Mouse (Mus musculus) forebrain, embryonic 14.5 days (tissue): ENCODE data around the gene Treml4. TPM values are rescaled to one million over a fixed set of nuclear protein-coding genes. Genes with fewer than 3 reads are reported as not detected.

Experiments used
- ATAC-seq: fragments of 200-750 bp; cut with Nextera tagmentation; 2 replicates; pipeline ENCODE4 v1.8.0; 2017; ENCODE audit warnings: mild to moderate bottlenecking, moderate library complexity
- DNase-seq: peaks from one replicate; pipeline ENCODE4 v3.0.0-alpha.2; 2015; ENCODE audit warnings: low spot score
- H3K27ac ChIP-seq: fragments of 300-500 bp; sonication (generic); 2 replicates; pipeline ENCODE4 v1.5.1; 2014; ENCODE audit warnings: low read depth, mild to moderate bottlenecking, control low read depth, low read length, moderate library complexity
- H3K27me3 ChIP-seq: fragments of 300-500 bp; sonication (generic); replicated peaks from 2 replicates; pipeline ENCODE4 v1.6.1; 2014; ENCODE audit warnings: low read length, control low read depth, mixed read lengths; ENCODE audit not compliant: control insufficient read depth, insufficient read depth
- H3K36me3 ChIP-seq: fragments of 300-500 bp; sonication (generic); 2 replicates; pipeline ENCODE4 v1.6.1; 2014; ENCODE audit warnings: low read length, control low read depth; ENCODE audit not compliant: control insufficient read depth, insufficient read depth
- H3K4me1 ChIP-seq: fragments of 300-500 bp; sonication (generic); 2 replicates; pipeline ENCODE4 v1.6.1; 2014; ENCODE audit warnings: antibody characterized with exemption, low read length, control low read depth; ENCODE audit not compliant: control insufficient read depth, insufficient read depth
- H3K4me2 ChIP-seq: fragments of 300-500 bp; sonication (generic); 2 replicates; pipeline ENCODE4 v1.6.1; 2014; ENCODE audit warnings: mild to moderate bottlenecking, control low read depth, low read length
- H3K4me3 ChIP-seq: fragments of 300-500 bp; sonication (generic); 2 replicates; pipeline ENCODE4 v1.5.1; 2014; ENCODE audit warnings: low read depth, low read length, control low read depth
- H3K9ac ChIP-seq: fragments of 300-500 bp; sonication (generic); 2 replicates; pipeline ENCODE4 v1.6.1; 2014; ENCODE audit warnings: mild to moderate bottlenecking, low read length, control low read depth, moderate library complexity
- H3K9me3 ChIP-seq: fragments of 300-500 bp; sonication (generic); replicated peaks from 2 replicates; pipeline ENCODE4 v1.6.1; 2016; ENCODE audit warnings: low read length, control low read depth, mixed read lengths; ENCODE audit not compliant: control insufficient read depth
- WGBS: fragments of 180-500 bp; shearing (Covaris S2); extraction: QIAGEN DNeasy Blood & Tissue Kit; methylation state at CpG from one replicate; pipeline ENCODE4 v1.1.7; 2014; 5-methylcytosine and 5-hydroxymethylcytosine counted together
- polyA plus RNA-seq: library from polyadenylated mRNA; unstranded; fragments of >200 nt; fragmentation: Nextera tagmentation; extraction: Ambion mirVana; gene quantifications from 2 replicates; pipeline ENCODE4 v1.2.1, GENCODE M21; 2014

Treml4 gene
- polyA plus RNA-seq, 1 experiment from 2014 or later: 0.10 TPM

GRCm38 (mm10) chr17:48268276-48268675, 4.2 kb downstream of the Treml4 start:
- no peak overlapping the region for H3K4me3 ChIP-seq
- DNase-seq (no peak), ATAC-seq (no peak)

GRCm38 (mm10) chr17:48269833-48270232, 5.7 kb downstream of the Treml4 start:
- ATAC-seq (no peak), DNase-seq (no peak)
- no peaks in the 10 kb centered on the region for H3K36me3 ChIP-seq
- WGBS: 81% methylated on average over 4 of the region's 4 CpGs
- H3K4me2 ChIP-seq: no peak overlapping the region
- no peaks in the 10 kb centered on the region for H3K27me3 ChIP-seq
- no peak overlapping the region for H3K27ac ChIP-seq
- H3K9me3 ChIP-seq: no peaks in the 10 kb centered on the region
- no peaks in the 10 kb centered on the region for H3K4me1 ChIP-seq
- H3K9ac ChIP-seq: no peak overlapping the region
- H3K4me3 ChIP-seq: no peak overlapping the region

More at GRCm38 (mm10) chr17:48268276-48268675, 4.2 kb downstream of the Treml4 start:
- H3K9ac ChIP-seq: no peak overlapping the region
- no peak overlapping the region for H3K4me2 ChIP-seq
- H3K27ac ChIP-seq: no peak overlapping the region
- H3K4me1 ChIP-seq: no peaks in the 10 kb centered on the region
- H3K27me3 ChIP-seq: no peaks in the 10 kb centered on the region
- no peaks in the 10 kb centered on the region for H3K9me3 ChIP-seq
- no peaks in the 10 kb centered on the region for H3K36me3 ChIP-seq

DNA sequence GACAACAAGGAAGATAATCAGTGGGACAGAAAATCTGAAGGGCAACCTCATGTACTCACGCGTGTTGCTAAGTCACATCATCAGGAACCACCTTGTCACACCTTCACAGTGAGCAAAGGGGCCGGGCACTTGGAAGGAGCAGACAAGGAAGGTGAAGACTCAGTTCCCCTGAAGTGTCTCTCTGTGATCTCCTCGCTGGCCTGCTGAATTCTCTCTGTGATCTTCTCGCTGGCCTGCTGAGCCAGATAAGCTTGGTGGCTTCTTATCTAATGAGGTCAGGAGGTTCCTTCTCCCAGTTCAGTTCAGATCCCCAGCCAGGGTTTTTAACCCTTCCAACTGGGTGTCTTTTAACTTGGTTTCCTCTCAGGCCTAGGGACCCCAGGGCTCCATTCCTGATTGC, 8.1 kb downstream of the Treml4 start:
- WGBS: 77% methylated on average over 5 of the region's 5 CpGs
- Histone ChIP-seq H3K27me3 (no peaks in the 10 kb centered on the region), H3K9ac (no peak overlapping the region), H3K9me3 (no peaks in the 10 kb centered on the region), H3K36me3 (no peaks in the 10 kb centered on the region), H3K27ac (no peak overlapping the region), H3K4me2 (no peak overlapping the region), H3K4me3 (no peak overlapping the region), H3K4me1 (no peaks in the 10 kb centered on the region)
- ATAC-seq: no peak
- no peak for DNase-seq

DNA sequence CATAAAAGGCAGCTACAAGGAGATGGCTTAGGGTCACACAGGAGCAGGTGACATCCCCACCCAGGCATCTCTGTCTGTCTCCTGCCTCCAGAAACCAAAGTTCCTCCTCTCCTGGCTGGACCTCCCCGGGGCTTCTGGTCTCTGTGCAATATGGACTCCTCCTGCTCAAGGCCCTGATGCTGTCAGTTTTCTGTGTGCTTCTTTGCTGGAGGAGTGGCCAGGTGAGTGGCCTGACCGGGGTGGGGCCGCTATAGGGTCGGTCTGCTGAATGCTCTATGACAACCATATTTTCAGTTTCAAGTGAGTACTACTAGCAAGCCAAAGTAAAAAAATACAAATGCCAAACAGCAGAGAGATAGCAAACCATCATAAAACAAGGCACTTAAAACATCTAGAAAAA, 8.5 kb downstream of the Treml4 start:
- DNase-seq (no peak), ATAC-seq (no peak)
- Histone ChIP-seq H3K4me3 (no peak overlapping the region), H3K36me3 (no peaks in the 10 kb centered on the region), H3K9ac (no peak overlapping the region), H3K27me3 (no peaks in the 10 kb centered on the region), H3K4me2 (no peak overlapping the region), H3K4me1 (no peaks in the 10 kb centered on the region), H3K9me3 (no peaks in the 10 kb centered on the region), H3K27ac (no peak overlapping the region)
- 90% methylated on average over 4 of the region's 4 CpGs for WGBS

DNA sequence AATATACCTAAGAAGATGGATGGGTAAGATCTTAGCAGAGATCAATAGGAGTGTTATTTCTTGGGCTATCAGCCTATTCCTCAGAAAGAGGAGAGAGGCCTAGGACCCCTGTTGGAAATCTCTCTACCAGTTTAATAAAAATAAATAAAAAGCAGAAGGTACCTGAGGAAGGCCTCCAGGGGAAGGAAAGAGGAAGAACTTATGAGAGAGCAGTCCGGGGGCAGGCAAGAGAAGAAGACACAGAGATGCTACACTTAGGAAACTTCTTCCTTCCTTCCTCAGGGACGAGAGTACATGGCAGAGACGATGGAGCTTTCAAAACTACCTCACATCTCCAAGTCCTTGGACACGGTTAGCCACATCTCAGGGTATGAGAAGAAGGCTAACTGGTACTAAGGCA, 10.0 kb downstream of the Treml4 start:
- H3K9ac ChIP-seq: no peak overlapping the region
- no peaks in the 10 kb centered on the region for H3K9me3 ChIP-seq
- no peak for DNase-seq
- WGBS: 85% methylated on average over 4 of the region's 4 CpGs
- H3K36me3 ChIP-seq: no peaks in the 10 kb centered on the region
- H3K27ac ChIP-seq: no peak overlapping the region
- ATAC-seq: no peak
- no peaks in the 10 kb centered on the region for H3K4me1 ChIP-seq
- no peaks in the 10 kb centered on the region for H3K27me3 ChIP-seq
- H3K4me2 ChIP-seq: no peak overlapping the region
- H3K4me3 ChIP-seq: no peak overlapping the region

- DNase-seq: peak; percentile 88
- WGBS: 23% methylated on average over 6 of the region's 6 CpGs
- H3K4me2 ChIP-seq: no peak overlapping the region
- H3K9ac ChIP-seq: no peak overlapping the region
- H3K27me3 ChIP-seq: no peaks in the 10 kb centered on the region
- no peaks in the 10 kb centered on the region for H3K36me3 ChIP-seq
- H3K27ac ChIP-seq: no peak overlapping the region
- no peaks in the 10 kb centered on the region for H3K4me1 ChIP-seq
- no peaks in the 10 kb centered on the region for H3K9me3 ChIP-seq
- H3K4me3 ChIP-seq: no peak overlapping the region
- peak; percentile 66 for ATAC-seq
Measured at GRCm38 (mm10) chr17:48274885-48275284, 10.8 kb downstream of the Treml4 start.

DNA sequence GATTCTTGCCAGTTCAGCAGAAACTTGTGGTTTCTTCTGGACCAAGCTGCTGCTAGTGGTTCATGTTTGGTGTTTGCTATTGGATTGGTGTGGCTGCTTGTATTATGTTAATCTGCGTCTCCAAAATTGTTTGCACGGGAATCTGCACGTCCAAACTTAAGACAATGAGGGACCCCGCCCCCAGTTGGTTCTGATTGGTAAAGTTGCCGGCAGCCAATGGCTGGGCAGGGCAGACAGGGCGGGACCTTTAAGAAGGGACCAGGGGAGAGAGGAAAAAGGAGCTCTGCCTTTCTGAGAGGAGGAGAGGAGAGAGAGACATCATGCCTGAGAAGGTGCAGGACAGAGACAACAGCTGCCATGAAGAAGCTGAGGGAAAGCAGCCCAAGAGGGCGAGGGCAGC, 11.6 kb downstream of the Treml4 start:
- Histone ChIP-seq H3K4me1 (no peaks in the 10 kb centered on the region), H3K9ac (no peak overlapping the region), H3K27me3 (no peaks in the 10 kb centered on the region), H3K4me2 (no peak overlapping the region), H3K4me3 (no peak overlapping the region), H3K9me3 (no peaks in the 10 kb centered on the region), H3K27ac (no peak overlapping the region), H3K36me3 (no peaks in the 10 kb centered on the region)
- DNase-seq (no peak), ATAC-seq (no peak)
- WGBS: 53% methylated on average over 7 of the region's 7 CpGs

DNA sequence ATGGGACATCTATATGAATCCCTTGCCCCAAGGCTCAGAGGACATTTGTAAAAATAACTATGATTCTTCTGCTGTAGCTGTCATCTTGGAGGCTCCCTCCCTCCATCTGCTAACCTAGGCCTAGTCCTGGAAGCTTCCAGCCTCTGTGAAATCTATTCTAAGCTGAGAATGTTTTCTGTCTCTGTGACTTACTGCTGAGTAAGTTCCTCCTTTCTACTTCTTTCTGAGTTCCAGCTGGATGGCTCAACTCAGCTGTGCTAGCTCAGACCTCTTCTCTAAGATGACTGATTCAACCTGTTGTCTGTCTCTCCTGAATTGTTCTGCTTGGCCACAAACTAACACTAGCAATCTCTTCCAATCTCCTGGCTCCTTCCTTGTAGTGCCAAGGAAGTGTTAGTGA, 14.3 kb downstream of the Treml4 start:
- ATAC-seq (no peak), DNase-seq (no peak)
- H3K4me1 ChIP-seq: peaks cover 6% of the 10 kb centered on the region
- H3K4me2 ChIP-seq: no peak overlapping the region
- no peaks in the 10 kb centered on the region for H3K27me3 ChIP-seq
- H3K9ac ChIP-seq: no peak overlapping the region
- H3K27ac ChIP-seq: no peak overlapping the region
- H3K9me3 ChIP-seq: no peaks in the 10 kb centered on the region
- H3K36me3 ChIP-seq: no peaks in the 10 kb centered on the region
- no peak overlapping the region for H3K4me3 ChIP-seq

DNA sequence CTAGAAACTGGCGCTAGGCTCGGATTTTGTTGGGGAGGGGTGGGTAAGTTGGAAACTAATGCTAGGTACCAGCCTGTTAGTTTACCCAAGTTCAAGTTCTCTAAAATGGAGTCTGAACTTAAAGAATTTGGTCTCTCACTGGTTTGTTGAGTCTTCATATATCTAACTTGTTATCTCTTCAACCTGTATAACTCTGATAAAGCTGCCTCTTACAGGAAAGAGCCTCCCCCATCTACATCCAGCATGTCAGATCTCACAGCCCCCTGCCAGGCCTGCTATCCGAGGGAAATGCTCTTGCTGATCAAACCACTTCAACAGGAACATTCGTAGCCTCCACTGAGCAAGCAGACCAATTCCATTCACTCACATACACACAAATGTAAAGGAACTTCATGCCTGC, 14.9 kb downstream of the Treml4 start:
- H3K27me3 ChIP-seq: no peaks in the 10 kb centered on the region
- no peak overlapping the region for H3K27ac ChIP-seq
- H3K4me1 ChIP-seq: peaks cover 6% of the 10 kb centered on the region
- no peak for DNase-seq
- no peak overlapping the region for H3K4me3 ChIP-seq
- no peak overlapping the region for H3K9ac ChIP-seq
- H3K36me3 ChIP-seq: no peaks in the 10 kb centered on the region
- WGBS: 90% methylated on average over 4 of the region's 4 CpGs
- no peak overlapping the region for H3K4me2 ChIP-seq
- no peak for ATAC-seq
- no peaks in the 10 kb centered on the region for H3K9me3 ChIP-seq
